Mouse (Mus musculus) cerebellum, adult 11 months (tissue): ENCODE measurements around the gene Olfr173.

ENCODE experiments used
- DNase-seq: peaks from one replicate; pipeline ENCODE4 v3.0.0; 2022

Gene Olfr173

GRCm38 (mm10) chr16:58800168-58800567 lies at the start of gene Olfr173:
Olfr173 (minus strand) TSS chr16:58800268.
- DNase-seq = no peak

GRCm38 (mm10) chr16:58826732-58827319 lies 26.8 kb upstream of the Olfr173 start, which contains the start of gene Olfr175-ps1:
Olfr175-ps1 (minus strand) TSS chr16:58826782.
- DNase-seq = no peak

- no peak for DNase-seq
Observed at GRCm38 (mm10) chr16:58763076-58763475, 37.0 kb downstream of the Olfr173 start, which contains the start of gene Olfr172. Olfr172 (minus strand) TSS chr16:58763176.

GRCm38 (mm10) chr16:58756191-58756590 lies 43.9 kb downstream of the Olfr173 start:
- no peak for DNase-seq

DNA sequence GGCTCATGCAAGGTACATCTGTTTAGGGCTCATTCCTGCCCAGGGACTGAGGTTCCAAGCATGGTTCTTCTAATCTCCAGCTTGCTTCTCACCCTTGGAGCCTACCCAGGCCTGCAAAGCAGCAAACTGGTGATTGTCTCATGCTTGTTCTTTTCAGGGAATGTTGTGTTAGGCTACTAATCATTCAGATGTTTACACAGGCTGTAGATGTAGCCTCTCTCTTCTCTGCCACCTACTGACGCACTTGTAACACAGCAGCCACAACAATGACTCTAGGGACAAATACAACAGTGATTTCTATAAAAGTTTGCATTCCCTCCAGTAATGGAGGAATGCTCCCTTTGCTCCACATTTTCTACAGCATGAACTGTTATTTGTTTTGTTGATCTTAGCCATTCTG lies 48.8 kb downstream of the Olfr173 start:
- DNase-seq = no peak

DNA sequence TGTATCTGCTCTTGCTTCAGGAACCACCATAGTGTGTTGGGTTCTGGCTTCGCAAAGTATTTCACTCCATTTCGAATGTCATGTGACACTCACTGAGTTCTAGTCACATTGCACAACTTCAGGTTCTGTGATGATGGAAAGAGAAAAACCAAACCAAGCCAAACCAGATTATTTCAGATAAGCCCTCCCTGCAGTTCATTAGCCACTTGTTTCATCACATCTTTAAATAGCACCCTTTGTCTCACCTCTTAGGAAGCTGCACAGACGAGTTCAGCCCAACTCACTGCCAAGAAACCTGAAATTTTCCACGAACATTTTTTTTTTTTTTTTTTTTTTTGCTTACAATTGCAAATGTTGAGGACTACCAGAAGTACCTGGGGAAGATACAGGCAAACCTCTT lies 53.4 kb downstream of the Olfr173 start:
- DNase-seq = no peak
